Mouse (Mus musculus) MEL (cell line): ENCODE data around the gene Mns1. TPM values are rescaled to one million over a fixed set of nuclear protein-coding genes. Genes with fewer than 3 reads are reported as not detected.
A peak's percentile ranks its signal among the peaks of the same experiment; 100 is the strongest.

Experiments used
- DNase-seq: peaks from one replicate; pipeline ENCODE4 v3.0.0; 2011; ENCODE audit warnings: low read depth, low spot score
- H3K27ac ChIP-seq: 2 replicates; pipeline ENCODE4 v1.5.1; 2012; ENCODE audit warnings: low read depth, mild to moderate bottlenecking, control low read depth, low read length, moderate library complexity; ENCODE audit not compliant: control insufficient read depth
- H3K27me3 ChIP-seq, 2 experiments: fragments of 150-350 bp in 1 of 2; sonication (generic) in 1 of 2; 2 replicates each; pipeline ENCODE4 v1.6.1; 2012; ENCODE audit warnings: low read length in 2 of 2, mild to moderate bottlenecking in 2 of 2, improper control_type of control experiment in 1 of 2, moderate library complexity in 1 of 2; ENCODE audit not compliant: insufficient read depth in 2 of 2, control insufficient read depth in 1 of 2
- H3K36me3 ChIP-seq, 2 experiments: 2 replicates each; pipeline ENCODE4 v1.6.1; 2012 to 2014; ENCODE audit warnings: low read length in 2 of 2, improper control_type of control experiment in 1 of 2, inconsistent platforms in 1 of 2, mild to moderate bottlenecking in 1 of 2; ENCODE audit not compliant: insufficient read depth in 2 of 2, control insufficient read depth in 1 of 2
- H3K4me1 ChIP-seq, 2 experiments: fragments of 150-350 bp in 1 of 2; sonication (generic) in 1 of 2; 2 replicates each; pipeline ENCODE4 v1.6.1; 2012; ENCODE audit warnings: low read length in 2 of 2, improper control_type of control experiment in 1 of 2, mild to moderate bottlenecking in 1 of 2; ENCODE audit not compliant: insufficient read depth in 2 of 2, control insufficient read depth in 1 of 2
- H3K4me3 ChIP-seq, 2 experiments: fragments of 150-350 bp in 1 of 2; sonication (generic) in 1 of 2; 2 replicates each; pipeline ENCODE4 v1.5.1; 2012; ENCODE audit warnings: low read depth in 2 of 2, low read length in 2 of 2, mild to moderate bottlenecking in 2 of 2, moderate library complexity in 2 of 2, control low read depth in 1 of 2, improper control_type of control experiment in 1 of 2; ENCODE audit not compliant: control insufficient read depth in 1 of 2, insufficient read depth in 1 of 2
- H3K79me2 ChIP-seq: 2 replicates; pipeline ENCODE4 v1.6.1; 2012; ENCODE audit warnings: mild to moderate bottlenecking, low read length, moderate library complexity; ENCODE audit not compliant: control insufficient read depth, poor library complexity, insufficient read depth
- H3K9ac ChIP-seq: 2 replicates; pipeline ENCODE4 v1.6.1; 2012; ENCODE audit warnings: low read depth, mild to moderate bottlenecking, control low read depth, low read length, moderate library complexity; ENCODE audit not compliant: control insufficient read depth, poor library complexity, severe bottlenecking
- H3K9me3 ChIP-seq: fragments of 150-350 bp; sonication (generic); replicated peaks from 2 replicates; pipeline ENCODE4 v1.6.1; 2012; ENCODE audit warnings: mild to moderate bottlenecking, low read length, improper control_type of control experiment, moderate library complexity; ENCODE audit not compliant: insufficient read depth
- CHD1 ChIP-seq: IDR thresholded peaks from 2 replicates; pipeline ENCODE4 v1.6.1; 2012; ENCODE audit warnings: low read depth, mild to moderate bottlenecking, inconsistent platforms, low read length, improper control_type of control experiment
- CHD2 ChIP-seq: IDR thresholded peaks from 2 replicates; pipeline ENCODE4 v1.6.1; 2011; ENCODE audit warnings: low read length, improper control_type of control experiment
- CTCF ChIP-seq, 3 experiments: IDR thresholded peaks in 2 of 3; conservative IDR thresholded peaks in 1 of 3; 2 replicates each; pipeline ENCODE4 v1.5.1; 2011 to 2012; ENCODE audit warnings: low read length in 3 of 3, low read depth in 2 of 3, mild to moderate bottlenecking in 2 of 3, improper control_type of control experiment in 1 of 3, inconsistent platforms in 1 of 3, mixed read lengths in 1 of 3, moderate library complexity in 1 of 3; ENCODE audit not compliant: control insufficient read depth in 1 of 3, insufficient read depth in 1 of 3, poor library complexity in 1 of 3, severe bottlenecking in 1 of 3
- E2F4 ChIP-seq: IDR thresholded peaks from 2 replicates; pipeline ENCODE4 v1.6.1; 2011; ENCODE audit warnings: low read depth, low read length, improper control_type of control experiment, borderline replicate concordance
- ELF1 ChIP-seq: IDR thresholded peaks from 2 replicates; pipeline ENCODE4 v1.6.1; 2014; ENCODE audit warnings: low read depth, mild to moderate bottlenecking, inconsistent platforms, low read length, improper control_type of control experiment, moderate library complexity
- ETS1 ChIP-seq: IDR thresholded peaks from 2 replicates; pipeline ENCODE4 v1.6.1; 2012; ENCODE audit warnings: low read depth, mild to moderate bottlenecking, inconsistent platforms, low read length, improper control_type of control experiment, moderate library complexity
- GABPA ChIP-seq: IDR thresholded peaks from 2 replicates; pipeline ENCODE4 v1.6.1; 2012; ENCODE audit warnings: low read depth, mild to moderate bottlenecking, inconsistent platforms, low read length, improper control_type of control experiment, moderate library complexity
- HCFC1 ChIP-seq: IDR thresholded peaks from 2 replicates; pipeline ENCODE4 v1.6.1; 2012; ENCODE audit warnings: low read depth, mild to moderate bottlenecking, inconsistent platforms, low read length, improper control_type of control experiment, moderate library complexity
- JUND ChIP-seq: IDR thresholded peaks from 2 replicates; pipeline ENCODE4 v1.6.1; 2011; ENCODE audit warnings: low read depth, mild to moderate bottlenecking, improper control_type of control experiment, low read length
- KAT2A ChIP-seq: conservative IDR thresholded peaks from 2 replicates; pipeline ENCODE4 v1.6.1; 2012; ENCODE audit warnings: low read depth, low read length, improper control_type of control experiment, inconsistent platforms
- MAFK ChIP-seq: IDR thresholded peaks from 2 replicates; pipeline ENCODE4 v1.6.1; 2011; ENCODE audit warnings: low read depth, mild to moderate bottlenecking, low read length, improper control_type of control experiment, borderline replicate concordance
- MAX ChIP-seq: IDR thresholded peaks from 2 replicates; pipeline ENCODE4 v1.6.1; 2011; ENCODE audit warnings: low read length, improper control_type of control experiment
- MEF2A ChIP-seq: IDR thresholded peaks from 2 replicates; pipeline ENCODE4 v1.6.1; 2014; ENCODE audit warnings: low read depth, mild to moderate bottlenecking, inconsistent platforms, low read length, improper control_type of control experiment; ENCODE audit not compliant: poor library complexity, insufficient replicate concordance, severe bottlenecking; ENCODE audit errors: extremely low read depth
- MXI1 ChIP-seq: IDR thresholded peaks from 2 replicates; pipeline ENCODE4 v1.6.1; 2011; ENCODE audit warnings: mild to moderate bottlenecking, low read depth, low read length, improper control_type of control experiment
- NELFE ChIP-seq: IDR thresholded peaks from 2 replicates; pipeline ENCODE4 v1.6.1; 2011; ENCODE audit warnings: low read depth, low read length, improper control_type of control experiment
- POLR2A ChIP-seq, 2 experiments: IDR thresholded peaks; 2 replicates each; pipeline ENCODE4 v1.6.1; 2011 to 2012; ENCODE audit warnings: low read length in 2 of 2, mild to moderate bottlenecking in 2 of 2, control low read depth in 1 of 2, improper control_type of control experiment in 1 of 2, low read depth in 1 of 2, moderate library complexity in 1 of 2; ENCODE audit not compliant: control insufficient read depth in 1 of 2, insufficient read depth in 1 of 2, poor library complexity in 1 of 2
- POLR2AphosphoS5 ChIP-seq: IDR thresholded peaks from 2 replicates; pipeline ENCODE4 v1.6.1; 2012; ENCODE audit warnings: low read depth, borderline replicate concordance, mild to moderate bottlenecking, inconsistent platforms, low read length, moderate library complexity, mixed read lengths
- RAD21 ChIP-seq: IDR thresholded peaks from 2 replicates; pipeline ENCODE4 v1.6.1; 2011; ENCODE audit warnings: mild to moderate bottlenecking, low read depth, low read length, improper control_type of control experiment
- RCOR1 ChIP-seq: IDR thresholded peaks from 2 replicates; pipeline ENCODE4 v1.6.1; 2012; ENCODE audit warnings: low read depth, mild to moderate bottlenecking, inconsistent platforms, low read length, improper control_type of control experiment
- SMC3 ChIP-seq: IDR thresholded peaks from 2 replicates; pipeline ENCODE4 v1.6.1; 2011; ENCODE audit warnings: low read depth, low read length, improper control_type of control experiment
- UBTF ChIP-seq: IDR thresholded peaks from 2 replicates; pipeline ENCODE4 v1.6.1; 2012; ENCODE audit warnings: low read depth, mild to moderate bottlenecking, inconsistent platforms, low read length, improper control_type of control experiment, moderate library complexity, borderline replicate concordance; ENCODE audit not compliant: insufficient read depth
- USF1 ChIP-seq: IDR thresholded peaks from 2 replicates; pipeline ENCODE4 v1.6.1; 2014; ENCODE audit warnings: low read depth, mild to moderate bottlenecking, inconsistent platforms, low read length, improper control_type of control experiment, moderate library complexity
- ZC3H11A ChIP-seq: IDR thresholded peaks from 2 replicates; pipeline ENCODE4 v1.6.1; 2012; ENCODE audit warnings: low read depth, mild to moderate bottlenecking, inconsistent platforms, low read length, improper control_type of control experiment
- ZMIZ1 ChIP-seq: IDR thresholded peaks from 2 replicates; pipeline ENCODE4 v1.6.1; 2012; ENCODE audit warnings: low read depth, mild to moderate bottlenecking, inconsistent platforms, low read length, improper control_type of control experiment, moderate library complexity
- polyA plus RNA-seq, 2 experiments: library from polyadenylated mRNA; stranded (reverse) in 1 of 2; unstranded in 1 of 2; fragments of >175 nt in 1 of 2; fragments of >200 nt in 1 of 2; gene quantifications; 2 replicates each; pipeline versions ENCODE4 v1.2.1 to v1.2.4; 2012; ENCODE audit warnings: low replicate concordance in 2 of 2, low read depth in 1 of 2; ENCODE audit not compliant: insufficient read length in 2 of 2, insufficient read depth in 1 of 2, missing spikeins in 1 of 2
- total RNA-seq: library from RNA; depleted of rRNA; stranded (reverse); fragments of 300-350 nt; gene quantifications from 2 replicates; pipeline ENCODE4 v1.2.3, GENCODE M21; 2012

Gene Mns1
- total and polyA plus RNA-seq, 3 experiments: 54.0 to 54.8 TPM; not detected in 1

DNA sequence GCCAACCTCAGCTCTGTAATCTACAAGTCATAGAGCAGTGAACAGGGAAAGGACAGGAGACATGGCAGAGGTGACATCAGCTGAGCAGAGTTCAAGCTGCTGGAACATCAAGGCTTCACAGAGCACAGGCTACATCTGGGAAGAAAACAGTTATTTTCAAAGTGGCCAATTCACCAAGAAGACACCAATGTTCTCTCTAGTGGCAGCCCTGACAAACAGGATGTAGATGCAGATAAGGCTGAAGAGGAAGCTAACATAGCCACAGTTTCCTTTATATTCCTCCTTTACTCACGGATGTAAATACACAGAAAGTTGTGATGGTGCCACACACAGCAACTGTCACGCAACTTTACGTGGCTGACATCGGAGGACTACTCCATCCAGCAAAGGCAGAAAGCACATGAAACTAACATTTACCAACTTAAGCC lies 28.0 kb downstream of the Mns1 start (continued):
- TF ChIP-seq E2F4 (no peak), JUND (no peak)

- Histone ChIP-seq H3K4me1 (peaks cover 9 to 19% of the 10 kb centered on the region in 2 experiments), H3K9ac (no peak overlapping the region), H3K27me3 (no peaks in the 10 kb centered on the region), H3K4me3 (no peak overlapping the region), H3K27ac (no peak overlapping the region), H3K36me3 (peaks cover 0 to 34% of the 10 kb centered on the region in 2 experiments; a peak in 2 of 4 replicates), H3K79me2 (no peaks in the 10 kb centered on the region), H3K9me3 (no peaks in the 10 kb centered on the region)
- TF ChIP-seq MXI1 (no peak), USF1 (peak; percentile 37; the same call in 1 of the 2 replicates), MAX (peak; percentile 32; the same call in 1 of the 2 replicates), ETS1 (0 out of 2 replicates have a peak, but pooled peaks have one; percentile 21), SMC3 (peak; percentile 49), MEF2A (no peak), POLR2A (IDR thresholded peaks at IDR 0.05; ENCODE audit: control insufficient read depth in 1 of 2, insufficient read depth in 1 of 2, low read depth in 1 of 2, low read length in 2 of 2, poor library complexity in 1 of 2) (no peak), RAD21 (peak; percentile 18; the same call in 1 of the 2 replicates), CTCF (IDR thresholded peaks at IDR 0.05 in 2 of 3, conservative IDR thresholded peaks at IDR 0.05 in 1 of 3; ENCODE audit: control insufficient read depth in 1 of 3, insufficient read depth in 1 of 3, low read depth in 2 of 3, low read length in 3 of 3, poor library complexity in 1 of 3, severe bottlenecking in 1 of 3) (peak; percentile 55 to 77 (median 59)), RCOR1 (no peak)
- DNase-seq: peak; percentile 76
Measured at GRCm38 (mm10) chr9:72467551-72468407, 30.0 kb downstream of the Mns1 start.

DNA sequence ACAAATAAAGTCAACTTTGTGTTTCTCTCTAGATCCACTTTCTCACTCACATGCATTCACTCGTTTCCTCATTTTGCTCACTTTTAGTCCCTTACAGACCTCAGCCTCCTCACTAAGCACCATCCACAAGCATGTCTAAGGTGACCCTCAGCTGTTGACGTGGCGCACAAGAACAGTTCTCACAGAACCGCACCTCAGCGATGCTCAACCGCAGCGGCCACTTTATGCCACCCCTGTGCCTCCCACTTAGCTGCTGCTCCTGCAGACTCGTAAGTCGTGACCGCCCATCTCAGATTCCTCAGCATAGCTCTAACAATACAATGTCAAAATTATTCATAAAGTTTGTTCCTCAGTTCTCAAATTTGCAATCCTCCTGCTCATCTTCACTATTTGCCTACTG lies 30.8 kb downstream of the Mns1 start:
- Histone ChIP-seq H3K36me3 (peaks cover 0 to 28% of the 10 kb centered on the region in 2 experiments; a peak in 2 of 4 replicates), H3K4me3 (no peak overlapping the region), H3K4me1 (peaks cover 9 to 13% of the 10 kb centered on the region in 2 experiments), H3K9ac (no peak overlapping the region), H3K27me3 (no peaks in the 10 kb centered on the region), H3K9me3 (no peaks in the 10 kb centered on the region), H3K79me2 (no peaks in the 10 kb centered on the region), H3K27ac (no peak overlapping the region)
- TF ChIP-seq GABPA (no peak), UBTF (no peak), POLR2AphosphoS5 (no peak), KAT2A (no peak), ZMIZ1 (no peak), MAFK (no peak), USF1 (no peak), NELFE (no peak), CHD2 (no peak), ZC3H11A (no peak), HCFC1 (no peak), CHD1 (no peak), ELF1 (no peak), SMC3 (no peak), MAX (no peak), JUND (no peak), MXI1 (no peak)
- no peak for DNase-seq
